Mouse (Mus musculus): ENCODE measurements around the gene Ephb2. TPM values are rescaled to one million over a fixed set of nuclear protein-coding genes. Genes with fewer than 3 reads are reported as not detected.

Gene Ephb2
- total and polyA plus RNA-seq, 2 experiments from 2014 or later, result 15.6 to 202 TPM

DNA sequence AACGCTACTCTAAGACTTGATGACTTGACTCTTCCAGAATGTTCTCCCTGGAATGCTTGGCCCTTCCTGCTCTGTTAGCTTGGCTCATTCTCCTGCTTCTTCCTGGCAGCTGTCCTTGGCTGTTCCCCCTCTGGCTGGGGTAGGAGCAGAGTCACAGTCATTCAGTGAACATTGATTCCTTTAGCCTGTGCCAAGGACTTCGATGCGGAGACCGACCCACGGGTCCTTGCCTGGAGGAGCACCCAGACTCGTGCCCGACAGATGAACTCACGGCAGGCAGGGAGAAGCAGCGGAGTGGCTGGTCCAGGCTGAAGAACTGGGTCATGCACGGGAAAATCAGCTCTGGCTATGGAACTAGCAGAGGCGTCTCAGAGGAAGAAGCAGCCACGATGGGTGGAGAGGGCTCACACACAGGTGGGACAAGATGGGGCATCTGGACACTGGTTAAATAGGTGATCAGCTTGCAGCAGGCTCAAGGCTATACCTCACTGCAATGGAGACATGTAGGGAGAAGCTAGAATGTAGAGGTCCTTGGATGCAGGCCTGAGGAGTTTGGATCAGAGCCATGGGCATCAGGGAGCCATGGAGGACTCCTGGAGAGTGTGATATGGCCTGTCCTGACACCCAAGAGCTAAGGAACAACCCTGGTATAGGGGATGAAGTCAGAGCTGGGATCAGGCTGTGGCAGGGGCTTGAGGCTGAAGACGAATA, 53.8 kb downstream of the Ephb2 start:
- Histone ChIP-seq H3K4me1 (ENCODE audit: insufficient read depth, low read length) (peaks cover 3% of the 10 kb centered on the region; the same call in 1 of the 2 replicates), H3K4me2 (ENCODE audit: low read depth, low read length, poor library complexity, severe bottlenecking) (no peak overlapping the region), H3K27ac (ENCODE audit: low read depth, low read length) (no peak overlapping the region), H3K9me3 (ENCODE audit: low read length) (no peaks in the 10 kb centered on the region), H3K36me3 (ENCODE audit: insufficient read depth, low read length) (no peaks in the 10 kb centered on the region), H3K4me3 (ENCODE audit: low read depth, low read length) (no peak overlapping the region), H3K27me3 (ENCODE audit: insufficient read depth, low read length) (no peaks in the 10 kb centered on the region), H3K9ac (replicated peaks; ENCODE audit: low read length, poor library complexity, severe bottlenecking) (no peak overlapping the region)
- ATAC-seq (ENCODE audit: low FRiP score) (no peak), DNase-seq (ENCODE audit: low spot score) (peak; percentile 66)
- 68% methylated on average over 13 of the region's 13 CpGs for WGBS
- no peak for TF ChIP-seq CTCF (IDR thresholded peaks at IDR 0.05)

DNA sequence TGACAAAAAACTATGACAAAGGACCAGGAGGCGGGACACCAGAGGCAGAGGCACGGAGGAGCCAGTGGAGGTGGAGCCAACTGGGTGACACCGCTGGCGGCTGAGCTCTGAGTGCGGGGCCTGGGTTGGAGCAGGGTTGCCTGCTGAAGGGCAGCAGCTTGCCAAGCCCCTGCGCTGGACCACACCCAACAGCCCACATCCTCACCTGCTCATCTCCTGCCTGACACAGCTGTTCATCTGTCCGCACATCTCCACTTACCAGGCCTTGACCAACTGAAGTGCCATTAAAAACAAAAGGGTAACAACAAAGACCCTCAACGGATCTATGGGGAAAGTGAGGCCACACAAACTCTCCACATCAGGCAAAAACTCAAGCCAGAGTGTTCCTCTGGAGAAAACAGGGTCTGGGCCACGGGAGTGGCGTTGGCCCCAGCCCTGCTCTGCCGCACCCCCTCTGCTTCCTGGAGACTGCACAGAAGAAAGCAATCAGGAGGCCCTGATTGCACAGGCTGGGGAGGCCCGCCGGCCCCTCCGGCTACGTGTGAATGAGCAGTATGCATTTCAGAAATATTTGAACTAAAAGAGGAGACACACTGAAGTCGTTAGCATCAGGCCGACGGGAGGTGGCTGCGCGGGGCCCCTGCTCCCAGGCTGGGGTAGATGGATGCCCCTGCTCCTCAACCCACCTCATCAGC, 55.4 kb downstream of the Ephb2 start:
- 78% methylated on average over 20 of the region's 20 CpGs for WGBS
- Histone ChIP-seq H3K36me3 (ENCODE audit: insufficient read depth, low read length) (no peaks in the 10 kb centered on the region), H3K27me3 (ENCODE audit: insufficient read depth, low read length) (no peaks in the 10 kb centered on the region), H3K9me3 (ENCODE audit: low read length) (no peaks in the 10 kb centered on the region), H3K4me2 (ENCODE audit: low read depth, low read length, poor library complexity, severe bottlenecking) (no peak overlapping the region), H3K9ac (replicated peaks; ENCODE audit: low read length, poor library complexity, severe bottlenecking) (no peak overlapping the region), H3K4me1 (ENCODE audit: insufficient read depth, low read length) (peaks cover 7% of the 10 kb centered on the region; the same call in 1 of the 2 replicates), H3K4me3 (ENCODE audit: low read depth, low read length) (no peak overlapping the region), H3K27ac (ENCODE audit: low read depth, low read length) (no peak overlapping the region; the same call in 1 of the 2 replicates)
- ATAC-seq (ENCODE audit: low FRiP score) (no peak), DNase-seq (ENCODE audit: low spot score) (no peak)
- no peak for TF ChIP-seq CTCF (IDR thresholded peaks at IDR 0.05)

DNA sequence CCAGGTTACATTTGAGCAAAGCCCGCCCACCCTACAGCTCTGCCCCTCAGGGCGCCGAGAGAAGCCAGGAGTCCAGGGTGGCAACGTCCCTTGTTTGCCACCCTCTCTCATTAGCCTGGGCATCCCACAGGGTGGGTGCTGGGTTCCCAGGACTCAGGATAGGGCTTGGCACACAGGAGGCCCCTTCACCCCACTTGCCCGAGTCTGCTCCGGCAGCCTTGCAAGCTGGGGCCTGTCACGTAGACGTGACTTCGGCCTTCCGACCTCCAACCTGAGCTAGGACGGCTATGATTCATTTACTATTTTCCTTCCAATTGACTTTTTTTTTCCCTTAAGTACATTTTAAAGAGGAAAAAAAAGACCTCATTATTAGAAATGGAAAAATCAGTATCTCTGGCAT, 56.6 kb downstream of the Ephb2 start:
- no peak for ATAC-seq (ENCODE audit: low FRiP score)
- no peaks in the 10 kb centered on the region for H3K27me3 ChIP-seq (ENCODE audit: insufficient read depth, low read length)
- no peak for TF ChIP-seq CTCF (IDR thresholded peaks at IDR 0.05)
- H3K4me3 ChIP-seq (ENCODE audit: low read depth, low read length), result no peak overlapping the region
- H3K9me3 ChIP-seq (ENCODE audit: low read length), result no peaks in the 10 kb centered on the region
- no peaks in the 10 kb centered on the region for H3K36me3 ChIP-seq (ENCODE audit: insufficient read depth, low read length)
- H3K4me1 ChIP-seq (ENCODE audit: insufficient read depth, low read length), result peaks cover 7% of the 10 kb centered on the region; the same call in 1 of the 2 replicates
- no peak overlapping the region for H3K27ac ChIP-seq (ENCODE audit: low read depth, low read length)
- no peak overlapping the region for H3K4me2 ChIP-seq (ENCODE audit: low read depth, low read length, poor library complexity, severe bottlenecking)
- H3K9ac ChIP-seq (replicated peaks; ENCODE audit: low read length, poor library complexity, severe bottlenecking), result no peak overlapping the region
- no peak for DNase-seq (ENCODE audit: low spot score)
- 93% methylated on average over 10 of the region's 11 CpGs for WGBS

DNA sequence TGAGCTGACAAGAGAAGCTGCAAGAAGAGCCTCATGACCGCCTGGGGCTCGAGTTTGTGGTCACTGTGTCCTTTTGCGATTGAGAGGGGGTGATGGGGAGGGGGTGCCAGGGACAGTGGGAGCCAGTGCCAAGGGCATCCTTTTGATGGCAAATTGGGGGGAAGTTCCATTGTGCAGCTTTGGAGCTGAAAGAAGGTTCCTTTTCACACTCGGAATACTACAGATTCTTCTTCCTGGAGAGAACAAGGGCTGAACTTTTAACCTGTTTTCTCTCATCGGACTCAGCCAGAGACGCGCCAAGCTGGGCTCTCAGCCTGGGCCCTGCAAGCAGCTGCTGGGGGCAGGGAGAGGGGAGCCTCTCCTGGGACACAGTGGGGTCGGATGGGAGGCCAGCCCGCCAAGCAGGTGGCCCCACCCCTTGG, 59.3 kb downstream of the Ephb2 start:
- Histone ChIP-seq H3K9ac (replicated peaks; ENCODE audit: low read length, poor library complexity, severe bottlenecking) (0 out of 2 replicates have a peak overlapping the region, but pooled peaks have one; percentile 13), H3K9me3 (ENCODE audit: low read length) (no peaks in the 10 kb centered on the region), H3K4me3 (ENCODE audit: low read depth, low read length) (no peak overlapping the region), H3K4me1 (ENCODE audit: insufficient read depth, low read length) (peaks cover 4% of the 10 kb centered on the region; the same call in 1 of the 2 replicates), H3K27me3 (ENCODE audit: insufficient read depth, low read length) (no peaks in the 10 kb centered on the region), H3K4me2 (ENCODE audit: low read depth, low read length, poor library complexity, severe bottlenecking) (no peak overlapping the region), H3K36me3 (ENCODE audit: insufficient read depth, low read length) (no peaks in the 10 kb centered on the region), H3K27ac (ENCODE audit: low read depth, low read length) (no peak overlapping the region)
- no peak for ATAC-seq (ENCODE audit: low FRiP score)
- no peak for DNase-seq (ENCODE audit: low spot score)
- no peak for TF ChIP-seq CTCF (IDR thresholded peaks at IDR 0.05)
- WGBS, result 16% methylated on average over 9 of the region's 9 CpGs

DNA sequence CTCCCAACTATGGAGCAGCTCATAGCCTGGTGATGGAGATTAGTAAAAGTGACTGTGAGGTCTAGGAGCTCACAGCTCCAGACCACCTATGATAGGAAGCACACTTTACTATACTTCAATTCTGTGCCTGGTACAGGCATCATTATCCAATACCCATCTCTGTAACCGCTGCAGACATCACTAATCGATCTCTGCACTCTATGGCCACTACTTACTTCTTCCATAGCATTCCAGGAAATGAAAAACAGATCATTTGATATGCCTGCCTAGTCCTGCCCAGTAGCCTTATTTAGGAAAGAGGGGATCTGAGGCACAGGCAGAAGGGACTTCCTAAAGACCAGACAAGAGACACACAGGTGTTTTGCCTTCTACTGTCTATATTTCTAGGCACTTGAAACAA, 59.9 kb downstream of the Ephb2 start:
- Histone ChIP-seq H3K4me2 (ENCODE audit: low read depth, low read length, poor library complexity, severe bottlenecking) (no peak overlapping the region), H3K9ac (replicated peaks; ENCODE audit: low read length, poor library complexity, severe bottlenecking) (no peak overlapping the region), H3K36me3 (ENCODE audit: insufficient read depth, low read length) (peaks cover 5% of the 10 kb centered on the region), H3K4me3 (ENCODE audit: low read depth, low read length) (no peak overlapping the region), H3K27ac (ENCODE audit: low read depth, low read length) (no peak overlapping the region), H3K9me3 (ENCODE audit: low read length) (no peaks in the 10 kb centered on the region), H3K4me1 (ENCODE audit: insufficient read depth, low read length) (peaks cover 4% of the 10 kb centered on the region; the same call in 1 of the 2 replicates), H3K27me3 (ENCODE audit: insufficient read depth, low read length) (no peaks in the 10 kb centered on the region)
- WGBS, result 99% methylated on average over 2 of the region's 2 CpGs
- no peak for TF ChIP-seq CTCF (IDR thresholded peaks at IDR 0.05)
- ATAC-seq (ENCODE audit: low FRiP score), result no peak
- no peak for DNase-seq (ENCODE audit: low spot score)

DNA sequence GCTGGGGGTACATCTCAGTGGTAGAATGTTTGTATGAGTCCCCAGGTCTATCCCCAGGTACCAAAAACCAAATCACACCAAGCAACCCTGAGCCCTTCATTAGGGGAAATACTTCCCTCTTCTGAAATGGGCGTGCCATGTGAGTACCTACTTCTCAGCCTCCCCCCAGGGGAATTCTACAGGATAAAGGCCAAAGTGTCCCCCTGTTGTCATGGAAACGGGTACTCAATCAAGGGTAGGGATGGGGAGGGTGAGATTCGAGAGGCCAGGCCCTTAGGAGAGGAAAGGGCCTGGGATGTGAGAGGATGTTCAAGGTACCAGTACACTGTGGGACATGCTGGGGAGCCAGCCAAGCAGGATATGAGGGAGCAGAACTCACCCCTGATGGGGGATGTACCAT, 61.6 kb downstream of the Ephb2 start:
- no peak overlapping the region for H3K9ac ChIP-seq (replicated peaks; ENCODE audit: low read length, poor library complexity, severe bottlenecking)
- ATAC-seq (ENCODE audit: low FRiP score), result no peak
- no peak overlapping the region for H3K27ac ChIP-seq (ENCODE audit: low read depth, low read length)
- DNase-seq (ENCODE audit: low spot score), result no peak
- TF ChIP-seq CTCF (IDR thresholded peaks at IDR 0.05), result no peak
- peaks cover 4% of the 10 kb centered on the region; the same call in 1 of the 2 replicates for H3K4me1 ChIP-seq (ENCODE audit: insufficient read depth, low read length)
- H3K4me3 ChIP-seq (ENCODE audit: low read depth, low read length), result no peak overlapping the region
- H3K36me3 ChIP-seq (ENCODE audit: insufficient read depth, low read length), result peaks cover 14% of the 10 kb centered on the region
- no peak overlapping the region for H3K4me2 ChIP-seq (ENCODE audit: low read depth, low read length, poor library complexity, severe bottlenecking)
- WGBS, result 57% methylated on average over 3 of the region's 3 CpGs
- H3K27me3 ChIP-seq (ENCODE audit: insufficient read depth, low read length), result no peaks in the 10 kb centered on the region
- H3K9me3 ChIP-seq (ENCODE audit: low read length), result no peaks in the 10 kb centered on the region

Measured in midbrain, postnatal 0 days (tissue).